In genomic region chr4:128993675-128994074, GRCm38 (mm10) we compare ENCODE assay signal across 8 mouse cellular contexts. TPM values are rescaled to one million over a fixed set of nuclear protein-coding genes. Genes with fewer than 3 reads are reported as not detected.
DNase-seq lines count a peak whose midpoint lies in the region; ATAC-seq lines count a peak whose summit lies in the region.

No protein-coding gene starts in this region.

- intact Hi-C loops in heart, postnatal 25 days (cut with DNase I): loop anchor here (10.0 kb wide), 1 partner anchor 61 kb away; the partner anchor contains the start of gene Rnf19b

- H3K27me3 ChIP-seq in heart, embryonic 16.5 days (ENCODE audit: control insufficient read depth, insufficient read depth, low read length): no peaks in the 10 kb centered on the region
- no peaks in the 10 kb centered on the region for H3K27me3 ChIP-seq in forebrain, embryonic 12.5 days
- no peaks in the 10 kb centered on the region for H3K27me3 ChIP-seq in limb, embryonic 15.5 days
- H3K27me3 ChIP-seq in stomach, embryonic 15.5 days (replicated peaks): no peaks in the 10 kb centered on the region

- peak overlapping the region; percentile 79 for H3K9ac ChIP-seq in heart, embryonic 16.5 days (ENCODE audit: low read length)
- peak overlapping the region; percentile 86 for H3K9ac ChIP-seq in forebrain, embryonic 12.5 days
- H3K9ac ChIP-seq in limb, embryonic 15.5 days: peak overlapping the region; percentile 62
- H3K9ac ChIP-seq in stomach, embryonic 15.5 days: peak overlapping the region; percentile 81

- ATAC-seq in heart, embryonic 16.5 days (replicated peaks; ENCODE audit: extremely low read depth, insufficient read depth, low FRiP score): no peak
- peak; percentile 10; the same call in 1 of the 2 replicates for ATAC-seq in forebrain, embryonic 12.5 days (ENCODE audit: low FRiP score)
- no peak for ATAC-seq in limb, embryonic 15.5 days (ENCODE audit: insufficient number of reproducible peaks, low FRiP score, low TSS enrichment, low read depth)
- no peak for ATAC-seq in stomach, embryonic 15.5 days (ENCODE audit: insufficient read depth, low FRiP score, low read depth)

- H3K4me1 ChIP-seq in heart, embryonic 16.5 days (ENCODE audit: control insufficient read depth, insufficient read depth, low read length): peaks cover 32% of the 10 kb centered on the region
- H3K4me1 ChIP-seq in forebrain, embryonic 12.5 days: peaks cover 19% of the 10 kb centered on the region
- H3K4me1 ChIP-seq in limb, embryonic 15.5 days: peaks cover 41% of the 10 kb centered on the region
- peaks cover 15% of the 10 kb centered on the region; the same call in 1 of the 2 replicates for H3K4me1 ChIP-seq in stomach, embryonic 15.5 days

- DNase-seq in heart, postnatal 25 days (ENCODE audit: low spot score): no peak
- peak; percentile 84 for DNase-seq in NIH3T3 (ENCODE audit: low read depth)
- DNase-seq in urinary bladder, postnatal 10 days (ENCODE audit: low spot score): no peak
- DNase-seq in urinary bladder, postnatal 25 days (ENCODE audit: low spot score): no peak

- no peaks in the 10 kb centered on the region for H3K9me3 ChIP-seq in heart, embryonic 16.5 days (replicated peaks; ENCODE audit: control insufficient read depth, low read length)
- no peaks in the 10 kb centered on the region for H3K9me3 ChIP-seq in forebrain, embryonic 12.5 days
- no peaks in the 10 kb centered on the region for H3K9me3 ChIP-seq in limb, embryonic 15.5 days
- no peaks in the 10 kb centered on the region for H3K9me3 ChIP-seq in stomach, embryonic 15.5 days

- no peaks in the 10 kb centered on the region for H3K36me3 ChIP-seq in heart, embryonic 16.5 days (ENCODE audit: control insufficient read depth, insufficient read depth)
- H3K36me3 ChIP-seq in forebrain, embryonic 12.5 days (replicated peaks): peaks cover 3% of the 10 kb centered on the region; the same call in 1 of the 2 replicates
- H3K36me3 ChIP-seq in limb, embryonic 15.5 days: no peaks in the 10 kb centered on the region; the same call in 1 of the 2 replicates
- H3K36me3 ChIP-seq in stomach, embryonic 15.5 days: no peaks in the 10 kb centered on the region

- peak overlapping the region; percentile 75 for H3K4me3 ChIP-seq in heart, embryonic 16.5 days (ENCODE audit: low read length)
- H3K4me3 ChIP-seq in forebrain, embryonic 12.5 days (replicated peaks): peak overlapping the region; percentile 82
- peak overlapping the region; percentile 89 for H3K4me3 ChIP-seq in limb, embryonic 15.5 days
- peak overlapping the region; percentile 73 for H3K4me3 ChIP-seq in stomach, embryonic 15.5 days (replicated peaks)

- WGBS in heart, embryonic 16.5 days: 1% methylated on average over 12 of the region's 12 CpGs
- 3% methylated on average over 12 of the region's 12 CpGs for WGBS in forebrain, embryonic 12.5 days
- under 1% methylated on average over 12 of the region's 12 CpGs for WGBS in limb, embryonic 15.5 days
- 1% methylated on average over 12 of the region's 12 CpGs for WGBS in stomach, embryonic 15.5 days

- peak overlapping the region; percentile 92 for H3K4me2 ChIP-seq in heart, embryonic 16.5 days (ENCODE audit: low read depth, low read length)
- peak overlapping the region; percentile 88 for H3K4me2 ChIP-seq in forebrain, embryonic 12.5 days
- peak overlapping the region; percentile 74 for H3K4me2 ChIP-seq in limb, embryonic 15.5 days
- H3K4me2 ChIP-seq in stomach, embryonic 15.5 days: peak overlapping the region; percentile 77

- peak overlapping the region; percentile 88 for H3K27ac ChIP-seq in heart, embryonic 16.5 days (ENCODE audit: low read length)
- no peak overlapping the region for H3K27ac ChIP-seq in forebrain, embryonic 12.5 days
- H3K27ac ChIP-seq in limb, embryonic 15.5 days: peak overlapping the region; percentile 89
- H3K27ac ChIP-seq in stomach, embryonic 15.5 days: peak overlapping the region; percentile 78

RNA-seq across cellular contexts. Expression of gene Ak2, which starts 1.9 kb away (rescaled TPM):
- polyA plus RNA-seq in heart, embryonic 16.5 days (2015; fragmentation: Nextera tagmentation; extraction: Ambion mirVana): 166 and 168 TPM in 2 replicates
- total RNA-seq in heart, postnatal 25 days (2021): 10 to 100 TPM; 72.9 to 73.9 TPM
- 162 and 173 TPM in 2 replicates for polyA plus RNA-seq in forebrain, embryonic 12.5 days (2016; fragmentation: Nextera tagmentation; extraction: Ambion mirVana)
- 241 and 246 TPM in 2 replicates for polyA plus RNA-seq in limb, embryonic 15.5 days (2015; fragmentation: Nextera tagmentation; extraction: Ambion mirVana)
- 200 and 217 TPM in 2 replicates for polyA plus RNA-seq in stomach, embryonic 15.5 days (2015; fragmentation: Nextera tagmentation; extraction: Ambion mirVana)

RNA-seq across cellular contexts. Expression of gene Azin2, which starts 31.4 kb away (rescaled TPM):
- polyA plus RNA-seq in heart, embryonic 16.5 days (2015; fragmentation: Nextera tagmentation; extraction: Ambion mirVana): 7.6 and 8.9 TPM in 2 replicates
- total RNA-seq in heart, postnatal 25 days (2021): 1 to 10 TPM; 2.1 to 3.2 TPM
- polyA plus RNA-seq in forebrain, embryonic 12.5 days (2016; fragmentation: Nextera tagmentation; extraction: Ambion mirVana): 12.0 and 15.0 TPM in 2 replicates
- polyA plus RNA-seq in limb, embryonic 15.5 days (2015; fragmentation: Nextera tagmentation; extraction: Ambion mirVana): 27.0 and 27.1 TPM in 2 replicates
- polyA plus RNA-seq in stomach, embryonic 15.5 days (2015; fragmentation: Nextera tagmentation; extraction: Ambion mirVana): 16.7 and 18.4 TPM in 2 replicates
